In genomic region chr4:114779758-114780546, GRCm38 (mm10) we compare ENCODE assay signal across 10 mouse cellular contexts. TPM values are rescaled to one million over a fixed set of nuclear protein-coding genes. Genes with fewer than 3 reads are reported as not detected.
DNase-seq lines count a peak whose midpoint lies in the region; ATAC-seq and TF ChIP-seq lines count a peak whose summit lies in the region.
"Had no signal": no experiment of that assay in that cellular context is flagged by ENCODE, and none has a peak within 500 bp of the region (broad histone marks: within the 10 kb centered on the region; RNA-seq: fewer than 3 reads in every experiment).

No protein-coding gene starts in this region.

- peak overlapping the region; percentile 27; the same call in 1 of the 2 replicates for H3K4me2 ChIP-seq in embryonic facial prominence, embryonic 14.5 days (ENCODE audit: low read depth, low read length)
- H3K4me2 ChIP-seq in midbrain, embryonic 13.5 days (replicated peaks): no peak overlapping the region

- peak overlapping the region; percentile 71 for H3K27ac ChIP-seq in embryonic facial prominence, embryonic 14.5 days (replicated peaks; ENCODE audit: low read depth, low read length)
- no peak overlapping the region for H3K27ac ChIP-seq in midbrain, embryonic 13.5 days
- no peak overlapping the region for H3K27ac ChIP-seq in left cerebral cortex, adult 2 months

- no peak for TF ChIP-seq CTCF in brain, embryonic 14.5 days (IDR thresholded peaks at IDR 0.05; ENCODE audit: borderline replicate concordance, extremely low read depth, insufficient read depth, insufficient read length)
- no peak for TF ChIP-seq CTCF in left cerebral cortex, adult 2 months (IDR thresholded peaks at IDR 0.05)

- no peaks in the 10 kb centered on the region for H3K9me3 ChIP-seq in embryonic facial prominence, embryonic 14.5 days (ENCODE audit: control insufficient read depth, low read length)
- no peaks in the 10 kb centered on the region for H3K9me3 ChIP-seq in midbrain, embryonic 13.5 days

- intact Hi-C loops in left cerebral cortex, adult 2 months (cut with DNase I): no loop called here

- peaks cover 16% of the 10 kb centered on the region; the same call in 1 of the 2 replicates for H3K27me3 ChIP-seq in embryonic facial prominence, embryonic 14.5 days (replicated peaks; ENCODE audit: control insufficient read depth, insufficient read depth, low read length)
- H3K27me3 ChIP-seq in midbrain, embryonic 13.5 days: no peaks in the 10 kb centered on the region; the same call in 1 of the 2 replicates

- H3K4me3 ChIP-seq in embryonic facial prominence, embryonic 14.5 days (ENCODE audit: low read depth, low read length): no peak overlapping the region
- no peak overlapping the region for H3K4me3 ChIP-seq in midbrain, embryonic 13.5 days (replicated peaks)
- H3K4me3 ChIP-seq in left cerebral cortex, adult 2 months: no peak overlapping the region
- H3K4me3 ChIP-seq: myocyte had no signal

- H3K9ac ChIP-seq in embryonic facial prominence, embryonic 14.5 days (ENCODE audit: low read depth, low read length): peak overlapping the region; percentile 10; the same call in 1 of the 2 replicates
- H3K9ac ChIP-seq in midbrain, embryonic 13.5 days (replicated peaks): no peak overlapping the region

- 24% methylated on average over 17 of the region's 17 CpGs for WGBS in embryonic facial prominence, embryonic 14.5 days
- 69% methylated on average over 17 of the region's 17 CpGs for WGBS in midbrain, embryonic 13.5 days

- H3K4me1 ChIP-seq in embryonic facial prominence, embryonic 14.5 days (ENCODE audit: control insufficient read depth, insufficient read depth, low read length): peaks cover 24% of the 10 kb centered on the region
- H3K4me1 ChIP-seq in midbrain, embryonic 13.5 days (replicated peaks): 0 out of 2 replicates have a peak, but pooled peaks cover 7% of the 10 kb centered on the region

- peak; percentile 58 for ATAC-seq in embryonic facial prominence, embryonic 14.5 days (ENCODE audit: low read depth)
- peak; percentile 34; the same call in 1 of the 2 replicates for ATAC-seq in midbrain, embryonic 13.5 days
- ATAC-seq in erythroid progenitor cell, adult 5-6 weeks (replicated peaks; ENCODE audit: low FRiP score, poor library complexity, severe bottlenecking): no peak

- DNase-seq in brain, embryonic 14.5 days (ENCODE audit: low read depth): peak; percentile 22
- DNase-seq in embryonic facial prominence, embryonic 14.5 days (ENCODE audit: low spot score): peak; percentile 54
- peak; percentile 40 for DNase-seq in kidney, postnatal 14 days
- DNase-seq in B cell, adult 2 months: no peak
- DNase-seq in layer of hippocampus, adult 11-12 months (ENCODE audit: low spot score): no peak
- no peak for DNase-seq in left cerebral cortex, adult 2 months (ENCODE audit: extremely low spot score in 1 of 2, low spot score in 2 of 2)

- TF ChIP-seq POLR2A in brain, embryonic 14.5 days (IDR thresholded peaks at IDR 0.05; ENCODE audit: borderline replicate concordance, extremely low read depth, insufficient read depth, insufficient read length, poor library complexity, severe bottlenecking): no peak

- no peaks in the 10 kb centered on the region for H3K36me3 ChIP-seq in embryonic facial prominence, embryonic 14.5 days (ENCODE audit: control insufficient read depth, insufficient read depth, low read length)
- H3K36me3 ChIP-seq in midbrain, embryonic 13.5 days: no peaks in the 10 kb centered on the region

RNA-seq across cellular contexts. Expression of gene Gm12830, which starts 41.6 kb away (rescaled TPM):
- polyA plus RNA-seq in brain, embryonic 14.5 days (2012; rRNA removed): not detected in 2 replicates
- polyA plus RNA-seq in embryonic facial prominence, embryonic 14.5 days (2014; fragmentation: Nextera tagmentation; extraction: Ambion mirVana): not detected in 2 replicates
- 0.08 TPM in 1 of 2 replicates, not detected in the other for polyA plus RNA-seq in midbrain, embryonic 13.5 days (2015; fragmentation: Nextera tagmentation; extraction: Ambion mirVana)
- total RNA-seq in erythroid progenitor cell, adult 5-6 weeks (2015; ENCODE audit: low replicate concordance): not detected in 2 replicates
- not detected in 2 replicates for total RNA-seq in erythroid progenitor cell, adult 5-6 weeks (2017; ENCODE audit: low replicate concordance)
- total RNA-seq in left cerebral cortex, adult 2 months (2021): not detected
- polyA plus RNA-seq: gonadal fat pad, adult 2 months; myocyte had no signal

Comparison
In these comparisons a context has a peak if more than half of its experiments do, and no peak if none do; other contexts are left out.
1. DNase-seq: peak in brain, embryonic 14.5 days (single experiment), embryonic facial prominence, embryonic 14.5 days (single experiment) and kidney, postnatal 14 days (single experiment); none in B cell, adult 2 months (0 of 2), layer of hippocampus, adult 11-12 months (single experiment) and left cerebral cortex, adult 2 months (0 of 2).